Mouse (Mus musculus): Measurements from ENCODE around the gene Ggct. TPM values are rescaled to one million over a fixed set of nuclear protein-coding genes. Genes with fewer than 3 reads are reported as not detected.

The Ggct gene
- polyA plus RNA-seq, 1 experiment from 2014 or later, result 9.4 TPM

DNA sequence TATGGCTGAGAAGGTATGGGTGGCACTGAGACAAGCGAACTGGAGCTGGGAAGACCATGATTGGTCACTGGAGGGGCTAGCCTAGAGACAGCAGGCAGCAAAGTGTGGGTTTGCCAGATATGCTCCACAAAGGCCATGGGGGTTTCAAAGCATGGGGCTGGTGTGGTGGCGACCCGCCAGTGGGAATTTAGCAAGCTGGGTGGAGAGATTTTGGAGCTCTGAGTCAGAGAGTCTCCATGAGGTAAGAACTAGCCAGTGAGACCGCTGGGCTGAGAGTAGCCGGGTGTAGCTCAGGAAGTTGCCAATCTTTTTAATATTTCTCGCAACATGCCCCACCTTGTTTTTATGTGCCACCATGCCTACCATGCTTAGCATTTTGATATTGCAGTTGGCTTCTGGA lies 4.6 kb downstream of the Ggct start:
- Histone ChIP-seq H3K4me1 (replicated peaks) (peaks cover 13% of the 10 kb centered on the region), H3K27ac (no peak overlapping the region), H3K9me3 (no peaks in the 10 kb centered on the region), H3K9ac (replicated peaks) (no peak overlapping the region), H3K27me3 (peaks cover 5% of the 10 kb centered on the region), H3K4me2 (replicated peaks) (no peak overlapping the region), H3K36me3 (no peaks in the 10 kb centered on the region; the same call in 1 of the 2 replicates), H3K4me3 (replicated peaks) (no peak overlapping the region)
- no peak for ATAC-seq
- WGBS, result 93% methylated on average over 6 of the region's 6 CpGs

DNA sequence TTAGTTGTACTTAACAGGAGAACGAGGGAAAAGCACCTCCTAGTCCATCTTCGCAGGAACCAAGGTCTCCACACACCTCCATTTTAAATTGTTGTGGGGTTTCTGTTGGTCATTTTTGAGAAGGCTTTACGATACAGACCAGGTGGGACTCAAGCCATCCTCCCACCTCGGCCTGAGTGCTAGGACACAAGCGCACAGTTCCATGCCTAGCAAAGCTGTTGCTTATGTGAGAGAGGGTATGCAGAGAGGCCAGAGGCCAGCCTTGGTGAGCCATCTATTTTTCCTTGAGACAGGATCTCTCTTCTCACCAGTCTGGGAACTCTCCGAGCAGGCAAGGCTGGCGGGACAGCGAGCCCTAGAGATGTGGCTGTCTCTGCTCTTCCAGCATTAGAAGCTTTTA lies 8.7 kb downstream of the Ggct start:
- WGBS, result 96% methylated on average over 8 of the region's 8 CpGs
- no peak for ATAC-seq

DNA sequence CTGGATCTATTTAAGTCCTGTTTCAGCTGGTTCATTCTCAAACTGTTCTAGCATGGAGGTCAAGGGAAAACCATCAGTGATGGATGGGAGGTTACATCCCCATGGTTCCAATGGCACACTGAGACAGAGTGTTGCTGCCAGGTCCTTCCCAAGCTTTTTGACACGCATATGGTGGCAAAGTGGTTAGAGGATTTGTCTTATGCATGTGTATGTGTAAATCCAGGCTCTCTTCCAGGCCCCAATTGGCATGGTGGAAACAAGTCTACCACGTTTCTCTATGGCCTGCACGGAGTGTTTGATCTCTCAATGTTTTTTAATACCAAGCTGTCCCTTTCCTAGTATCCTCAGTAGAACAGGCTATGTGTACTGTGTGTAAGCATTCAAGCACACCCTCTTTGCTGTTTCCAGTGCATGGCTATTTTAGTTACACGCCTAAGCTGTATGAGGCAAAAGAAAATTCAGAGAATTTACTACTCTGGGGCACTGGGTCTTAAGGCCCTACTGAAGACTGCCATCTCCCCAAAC lies 9.2 kb downstream of the Ggct start:
- no peak overlapping the region for H3K27ac ChIP-seq
- WGBS, result 96% methylated on average over 4 of the region's 4 CpGs
- no peaks in the 10 kb centered on the region; the same call in 1 of the 2 replicates for H3K36me3 ChIP-seq
- no peak overlapping the region for H3K9ac ChIP-seq (replicated peaks)
- no peaks in the 10 kb centered on the region for H3K4me1 ChIP-seq (replicated peaks)
- H3K27me3 ChIP-seq, result no peaks in the 10 kb centered on the region
- no peak for ATAC-seq
- H3K9me3 ChIP-seq, result no peaks in the 10 kb centered on the region
- H3K4me3 ChIP-seq (replicated peaks), result no peak overlapping the region
- no peak overlapping the region for H3K4me2 ChIP-seq (replicated peaks)

More for the DNA sequence above, 8.7 kb downstream of the Ggct start:
- Histone ChIP-seq H3K36me3 (no peaks in the 10 kb centered on the region; the same call in 1 of the 2 replicates), H3K4me3 (replicated peaks) (no peak overlapping the region), H3K4me1 (replicated peaks) (no peaks in the 10 kb centered on the region), H3K27me3 (no peaks in the 10 kb centered on the region), H3K9me3 (no peaks in the 10 kb centered on the region), H3K9ac (replicated peaks) (no peak overlapping the region), H3K27ac (no peak overlapping the region), H3K4me2 (replicated peaks) (no peak overlapping the region)

DNA sequence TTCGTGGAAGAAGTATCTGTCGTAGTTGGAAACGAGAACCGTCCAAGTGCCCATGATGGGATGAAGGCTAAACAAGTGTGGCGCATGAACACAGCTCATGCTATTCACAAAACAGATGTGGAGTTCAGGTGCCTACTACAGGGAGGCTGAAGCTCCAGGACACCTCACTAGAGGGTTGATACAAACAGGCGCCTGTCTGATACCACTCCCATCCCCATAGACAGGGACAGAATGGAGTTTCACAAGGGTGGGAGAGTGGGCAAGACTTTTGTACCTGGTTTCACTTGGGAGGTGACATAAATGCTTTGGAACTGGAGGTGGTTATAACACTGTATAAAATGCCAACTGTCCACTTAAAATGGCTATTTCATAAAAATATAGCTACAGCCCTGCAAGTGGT lies 13.3 kb downstream of the Ggct start:
- no peak overlapping the region for H3K27ac ChIP-seq
- 0 out of 2 replicates have a peak, but pooled peaks cover 2% of the 10 kb centered on the region for H3K27me3 ChIP-seq
- no peak overlapping the region for H3K4me2 ChIP-seq (replicated peaks)
- no peak overlapping the region for H3K9ac ChIP-seq (replicated peaks)
- ATAC-seq, result no peak
- no peaks in the 10 kb centered on the region for H3K4me1 ChIP-seq (replicated peaks)
- no peak overlapping the region for H3K4me3 ChIP-seq (replicated peaks)
- H3K9me3 ChIP-seq, result no peaks in the 10 kb centered on the region
- 98% methylated on average over 6 of the region's 6 CpGs for WGBS
- H3K36me3 ChIP-seq, result no peaks in the 10 kb centered on the region; the same call in 1 of the 2 replicates

DNA sequence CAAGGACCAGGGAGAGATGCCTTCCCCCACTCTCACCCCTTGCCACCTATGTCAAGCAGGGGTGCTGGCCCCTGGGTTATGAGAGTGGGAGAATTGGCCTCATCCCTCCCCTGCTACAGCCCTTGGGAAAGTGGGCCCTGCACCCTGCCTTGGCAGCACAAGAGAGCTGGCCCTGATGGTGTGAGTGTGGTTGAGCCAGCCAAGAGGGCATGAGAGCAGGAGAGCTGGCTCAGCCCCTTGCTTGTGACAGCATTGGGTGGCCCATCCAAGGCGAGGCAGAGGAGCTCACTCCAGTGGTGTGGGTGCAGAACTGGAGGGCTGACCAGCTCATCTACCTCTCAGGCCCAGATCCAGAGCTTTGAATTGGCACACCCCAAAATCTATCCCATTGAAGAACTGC lies 17.1 kb downstream of the Ggct start:
- WGBS, result 73% methylated on average over 1 of the region's 1 CpGs
- H3K9me3 ChIP-seq, result no peaks in the 10 kb centered on the region

DNA sequence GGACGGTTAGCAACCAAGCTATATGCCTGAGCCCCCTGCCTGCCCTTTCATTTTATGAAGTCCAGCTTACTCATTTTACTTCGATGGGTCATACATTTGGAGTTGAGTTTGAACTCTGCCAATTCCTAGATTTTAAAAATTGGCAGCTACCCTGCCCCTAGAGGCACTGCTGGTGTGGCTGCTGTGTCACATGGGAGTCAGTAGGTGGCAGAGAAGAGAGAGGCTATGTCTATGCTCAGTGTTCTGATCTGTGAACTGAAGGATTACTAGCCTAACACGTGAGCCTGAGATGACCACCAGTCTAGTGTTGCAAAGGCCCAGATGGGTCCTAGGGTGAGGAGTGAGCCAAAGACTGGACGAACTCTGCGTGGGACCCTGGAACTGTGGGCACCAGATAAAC lies 18.2 kb downstream of the Ggct start:
- peaks cover 8% of the 10 kb centered on the region for H3K4me1 ChIP-seq (replicated peaks)
- no peak for ATAC-seq
- H3K9ac ChIP-seq (replicated peaks), result no peak overlapping the region
- H3K9me3 ChIP-seq, result no peaks in the 10 kb centered on the region
- H3K27me3 ChIP-seq, result peaks cover 23% of the 10 kb centered on the region
- no peak overlapping the region for H3K4me3 ChIP-seq (replicated peaks)
- no peaks in the 10 kb centered on the region for H3K36me3 ChIP-seq
- no peak overlapping the region for H3K27ac ChIP-seq
- WGBS, result 65% methylated on average over 5 of the region's 5 CpGs
- no peak overlapping the region for H3K4me2 ChIP-seq (replicated peaks)

More for the DNA sequence above, 17.1 kb downstream of the Ggct start:
- peaks cover 23% of the 10 kb centered on the region for H3K27me3 ChIP-seq
- no peak overlapping the region for H3K27ac ChIP-seq
- peaks cover 8% of the 10 kb centered on the region for H3K4me1 ChIP-seq (replicated peaks)
- H3K4me3 ChIP-seq (replicated peaks), result no peak overlapping the region
- H3K9ac ChIP-seq (replicated peaks), result no peak overlapping the region
- ATAC-seq, result no peak
- no peaks in the 10 kb centered on the region for H3K36me3 ChIP-seq
- no peak overlapping the region for H3K4me2 ChIP-seq (replicated peaks)

DNA sequence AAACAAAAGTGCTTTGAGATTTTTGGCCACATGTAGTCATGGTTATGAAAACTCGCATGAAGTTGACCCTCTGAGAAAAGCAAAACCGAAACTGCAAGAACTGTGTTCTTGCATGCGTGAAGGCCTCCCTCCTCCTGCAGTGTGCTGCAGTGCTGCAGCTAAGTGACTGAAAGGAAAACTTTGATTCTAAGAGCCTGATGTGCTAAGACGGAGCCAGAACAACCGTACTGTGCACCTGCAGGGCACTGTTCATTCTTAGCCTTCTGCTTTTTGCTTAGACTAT lies 19.9 kb downstream of the Ggct start:
- 9% methylated on average over 5 of the region's 5 CpGs for WGBS
- Histone ChIP-seq H3K27ac (no peak overlapping the region), H3K4me1 (replicated peaks) (peaks cover 8% of the 10 kb centered on the region), H3K27me3 (peaks cover 23% of the 10 kb centered on the region), H3K9me3 (no peaks in the 10 kb centered on the region), H3K4me2 (replicated peaks) (peak overlapping the region; percentile 95), H3K4me3 (replicated peaks) (peak overlapping the region; percentile 53), H3K9ac (replicated peaks) (peak overlapping the region; percentile 66; the same call in 1 of the 2 replicates), H3K36me3 (no peaks in the 10 kb centered on the region)
- no peak for ATAC-seq

DNA sequence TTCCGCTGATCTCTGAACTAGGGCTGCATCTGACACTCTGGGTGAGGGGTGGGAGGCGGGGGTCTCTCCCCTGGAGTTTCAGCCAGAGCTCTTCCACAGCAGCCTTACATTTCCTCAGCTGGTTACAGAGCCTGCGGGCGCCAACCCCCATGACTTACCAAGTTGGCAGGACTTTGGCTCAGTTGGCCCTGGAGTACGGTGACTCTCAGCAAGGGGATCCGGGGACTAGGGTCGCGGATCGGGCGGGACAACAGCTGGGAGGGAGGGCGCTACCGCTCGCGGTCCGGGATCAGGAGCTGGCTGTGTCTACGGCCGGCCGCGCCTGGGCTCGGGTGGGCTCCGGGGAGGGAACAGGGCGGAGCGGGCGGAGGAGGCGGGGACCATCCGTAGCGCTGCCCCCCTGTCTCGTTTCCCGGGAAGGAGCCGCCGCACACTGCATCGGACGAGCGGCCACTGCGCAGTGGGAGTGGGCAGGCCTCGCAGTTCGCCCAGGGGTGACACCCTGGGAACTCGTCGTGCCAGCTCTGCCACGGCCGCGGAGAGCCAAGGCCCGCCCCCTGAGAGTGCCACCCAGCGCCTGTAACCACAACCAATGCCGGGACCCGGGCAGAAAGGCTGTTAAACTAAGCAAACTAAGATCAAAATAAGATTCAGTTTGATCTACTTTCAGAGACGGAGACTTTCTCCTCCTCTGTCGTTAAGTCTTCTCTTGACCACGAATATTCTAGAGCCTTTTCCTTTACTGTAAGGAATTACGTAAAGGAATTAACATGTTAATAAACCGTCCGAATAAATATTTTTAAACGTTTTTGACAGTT lies 20.4 kb downstream of the Ggct start, which contains the start of gene Nod1:
Gene Nod1, minus strand, starts transcription at position 502 of the 818 bp plus-strand sequence.
- Histone ChIP-seq H3K27ac (no peak within 1 kb of the TSS), H3K4me1 (replicated peaks) (peaks cover 8% of the 10 kb centered on the region), H3K9me3 (no peaks in the 10 kb centered on the region), H3K36me3 (no peaks in the 10 kb centered on the region), H3K4me3 (replicated peaks) (peak within 1 kb of the TSS; percentile 53), H3K9ac (replicated peaks) (peak within 1 kb of the TSS; percentile 66), H3K4me2 (replicated peaks) (peak within 1 kb of the TSS; percentile 95), H3K27me3 (peaks cover 23% of the 10 kb centered on the region)
- peak; percentile 89 for ATAC-seq
- WGBS, result 3% methylated on average over 53 of the region's 53 CpGs

DNA sequence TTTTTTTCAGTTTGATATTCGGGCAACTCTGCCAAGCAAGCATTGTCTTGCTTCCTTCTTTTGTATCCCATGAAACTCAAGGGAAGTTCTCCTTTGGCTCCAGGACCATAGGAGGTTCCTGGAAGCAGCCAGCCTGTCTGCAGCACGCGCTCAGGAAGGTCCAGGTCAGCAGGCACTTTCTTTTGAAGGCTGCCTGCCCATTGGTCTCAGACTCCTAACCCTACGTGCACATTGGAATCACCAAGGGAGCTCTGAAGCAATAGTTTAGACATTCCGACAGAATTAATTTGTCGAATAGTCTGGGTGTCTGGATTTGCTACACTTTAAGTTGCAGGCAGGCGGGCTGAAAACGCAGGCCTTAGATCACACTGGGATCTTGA lies 21.0 kb downstream of the Ggct start:
- no peak overlapping the region for H3K27ac ChIP-seq
- 18% methylated on average over 8 of the region's 8 CpGs for WGBS

DNA sequence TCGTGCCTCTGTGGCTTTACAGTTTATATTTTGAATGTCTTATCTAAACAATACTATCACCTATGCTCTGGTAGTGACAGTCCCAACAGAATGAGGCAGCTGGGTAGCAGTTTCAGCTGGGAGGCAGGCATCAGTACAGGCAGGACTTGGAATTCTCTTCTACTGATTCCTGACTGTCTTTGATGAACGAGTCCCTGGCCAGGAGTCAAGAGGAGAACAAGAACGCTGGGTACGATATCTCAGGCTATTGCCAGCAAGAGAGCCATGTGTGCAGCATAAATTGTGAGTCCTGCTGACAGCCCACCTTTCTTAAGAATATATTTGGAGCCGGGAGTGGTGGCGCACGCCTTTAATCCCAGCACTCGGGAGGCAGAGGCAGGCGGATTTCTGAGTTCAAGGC lies 22.2 kb downstream of the Ggct start:
- Histone ChIP-seq H3K27ac (no peak overlapping the region), H3K4me3 (replicated peaks) (no peak overlapping the region), H3K4me1 (replicated peaks) (peaks cover 8% of the 10 kb centered on the region), H3K4me2 (replicated peaks) (no peak overlapping the region), H3K9ac (replicated peaks) (no peak overlapping the region), H3K9me3 (no peaks in the 10 kb centered on the region), H3K36me3 (no peaks in the 10 kb centered on the region), H3K27me3 (peaks cover 23% of the 10 kb centered on the region)
- WGBS, result 88% methylated on average over 9 of the region's 9 CpGs
- ATAC-seq, result no peak

More for the DNA sequence above, 21.0 kb downstream of the Ggct start:
- H3K4me3 ChIP-seq (replicated peaks), result peak overlapping the region; percentile 53
- H3K9me3 ChIP-seq, result no peaks in the 10 kb centered on the region
- H3K9ac ChIP-seq (replicated peaks), result peak overlapping the region; percentile 66
- H3K4me1 ChIP-seq (replicated peaks), result peaks cover 8% of the 10 kb centered on the region
- H3K4me2 ChIP-seq (replicated peaks), result peak overlapping the region; percentile 95
- no peaks in the 10 kb centered on the region for H3K36me3 ChIP-seq
- ATAC-seq, result peak; percentile 7; the same call in 1 of the 2 replicates
- H3K27me3 ChIP-seq, result peaks cover 23% of the 10 kb centered on the region

DNA sequence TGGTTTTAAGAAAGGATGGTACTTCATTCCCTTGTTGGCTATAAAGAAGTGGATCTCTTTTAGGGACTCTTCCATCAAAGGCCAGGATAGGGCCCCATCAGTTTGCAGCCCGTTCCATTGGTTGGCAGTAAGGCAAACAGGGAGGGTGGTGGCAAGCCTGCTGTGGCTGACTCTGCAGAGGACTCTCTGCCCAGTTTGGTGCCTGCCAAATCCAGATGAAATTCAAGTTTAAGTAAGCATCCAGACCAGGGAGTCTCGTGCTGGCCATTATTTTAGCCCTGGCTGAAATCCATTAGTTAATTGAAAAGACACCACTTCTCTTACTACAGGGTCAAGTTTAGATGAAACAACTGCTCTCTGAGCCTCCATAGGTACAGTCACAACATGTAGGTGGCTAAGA lies 22.9 kb downstream of the Ggct start:
- 74% methylated on average over 2 of the region's 2 CpGs for WGBS
- peaks cover 23% of the 10 kb centered on the region for H3K27me3 ChIP-seq
- peaks cover 8% of the 10 kb centered on the region for H3K4me1 ChIP-seq (replicated peaks)
- H3K4me2 ChIP-seq (replicated peaks), result no peak overlapping the region
- H3K4me3 ChIP-seq (replicated peaks), result no peak overlapping the region
- H3K9me3 ChIP-seq, result no peaks in the 10 kb centered on the region
- no peak overlapping the region for H3K27ac ChIP-seq
- no peaks in the 10 kb centered on the region for H3K36me3 ChIP-seq
- no peak overlapping the region for H3K9ac ChIP-seq (replicated peaks)
- no peak for ATAC-seq

DNA sequence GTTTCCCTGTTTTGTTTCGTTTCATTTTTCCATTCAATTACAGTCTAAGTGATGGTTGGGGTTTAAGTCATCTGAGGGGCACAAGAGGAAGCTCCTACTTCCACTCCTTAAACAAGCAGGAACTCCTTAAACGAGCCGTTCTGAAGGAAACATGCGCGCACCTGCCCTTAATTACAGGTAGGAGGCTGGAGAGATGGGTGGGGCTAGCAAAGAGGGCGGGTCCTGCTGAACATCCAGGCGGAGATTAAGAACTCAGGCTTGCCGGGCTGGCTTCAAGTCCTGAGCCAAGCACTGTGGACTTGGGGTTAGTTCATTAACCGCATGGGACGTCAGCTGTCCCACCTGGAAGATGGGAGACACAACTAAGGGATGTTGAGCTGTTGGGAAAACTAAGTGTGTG lies 25.2 kb downstream of the Ggct start:
- WGBS, result 46% methylated on average over 10 of the region's 10 CpGs
- Histone ChIP-seq H3K4me2 (replicated peaks) (no peak overlapping the region), H3K9ac (replicated peaks) (no peak overlapping the region), H3K36me3 (no peaks in the 10 kb centered on the region), H3K27ac (no peak overlapping the region), H3K27me3 (peaks cover 9% of the 10 kb centered on the region), H3K4me3 (replicated peaks) (no peak overlapping the region), H3K9me3 (no peaks in the 10 kb centered on the region), H3K4me1 (replicated peaks) (peaks cover 5% of the 10 kb centered on the region)
- ATAC-seq, result no peak
